In genomic region chr4:7513081-7513480, GRCm38 (mm10) we compare ENCODE assay signal across 9 mouse cellular contexts.
"Had no signal": no experiment of that assay in that cellular context is flagged by ENCODE, and none has a peak within 500 bp of the region (broad histone marks: within the 10 kb centered on the region; RNA-seq: fewer than 3 reads in every experiment).

No protein-coding gene starts in this region.

- DNase-seq: kidney, postnatal 10 days; kidney, postnatal 36 days; layer of hippocampus, postnatal 36 days; liver, embryonic 13.5 days; lung, adult 2 months; lung, postnatal 14 days; thymus, adult 2 months; thymus, postnatal 14 days had no signal

- ATAC-seq: midbrain, embryonic 13.5 days had no signal
